Mouse (Mus musculus) midbrain, embryonic 10.5 days (tissue): ENCODE results near the gene Cdca7l. TPM values are rescaled to one million over a fixed set of nuclear protein-coding genes. Genes with fewer than 3 reads are reported as not detected.

Experiments used
- DNase-seq: peaks from one replicate; pipeline ENCODE4 v3.0.0-alpha.2; 2017; ENCODE audit warnings: low spot score
- H3K27ac ChIP-seq: fragments of 300-500 bp; sonication (generic); replicated peaks from 2 replicates; pipeline ENCODE4 v1.5.1; 2016; ENCODE audit warnings: mild to moderate bottlenecking
- H3K27me3 ChIP-seq: fragments of 300-500 bp; sonication (generic); 2 replicates; pipeline ENCODE4 v1.6.1; 2016; ENCODE audit warnings: low read depth, mild to moderate bottlenecking; ENCODE audit not compliant: poor library complexity, severe bottlenecking
- H3K36me3 ChIP-seq: fragments of 300-500 bp; sonication (generic); 2 replicates; pipeline ENCODE4 v1.6.1; 2016; ENCODE audit warnings: mild to moderate bottlenecking, moderate library complexity
- H3K4me1 ChIP-seq: fragments of 300-500 bp; sonication (generic); 2 replicates; pipeline ENCODE4 v1.6.1; 2016
- H3K4me3 ChIP-seq: fragments of 300-500 bp; sonication (generic); 2 replicates; pipeline ENCODE4 v1.5.1; 2016; ENCODE audit warnings: mild to moderate bottlenecking, moderate library complexity
- H3K9me3 ChIP-seq: fragments of 300-500 bp; sonication (generic); replicated peaks from 2 replicates; pipeline ENCODE4 v1.6.1; 2016; ENCODE audit warnings: mild to moderate bottlenecking
- WGBS: fragments of 180-500 bp; shearing (Covaris S2); methylation state at CpG from one replicate; pipeline ENCODE4 v1.1.7; 2016; 5-methylcytosine and 5-hydroxymethylcytosine counted together
- polyA plus RNA-seq: library from polyadenylated mRNA; unstranded; fragments of >200 nt; fragmentation: Nextera tagmentation; extraction: Ambion mirVana; gene quantifications from 2 replicates; pipeline ENCODE4 v1.2.1, GENCODE M21; 2016

Gene Cdca7l
- polyA plus RNA-seq, 1 experiment from 2014 or later: 55.8 TPM

DNA sequence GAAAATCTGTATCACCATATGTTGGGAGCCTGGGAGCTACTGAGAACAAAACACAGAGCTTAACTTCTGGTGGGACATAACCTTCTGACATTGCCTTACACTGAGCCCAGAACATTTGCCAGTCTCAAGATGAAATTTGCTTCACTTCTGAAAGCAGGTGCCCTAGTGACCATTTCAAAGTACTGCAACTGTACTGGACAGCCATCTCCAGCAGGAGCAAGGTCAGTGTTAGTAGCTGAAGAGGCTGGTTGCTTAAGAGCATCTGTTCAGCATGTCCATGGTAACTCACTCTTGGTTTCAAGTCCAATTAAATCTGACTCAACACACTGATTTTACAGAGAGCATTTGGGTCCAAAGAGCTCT lies 16.8 kb downstream of the Cdca7l start:
- H3K27me3 ChIP-seq: no peaks in the 10 kb centered on the region; the same call in 1 of the 2 replicates
- no peak overlapping the region for H3K4me3 ChIP-seq
- no peaks in the 10 kb centered on the region for H3K9me3 ChIP-seq
- H3K27ac ChIP-seq: no peak overlapping the region
- H3K36me3 ChIP-seq: no peaks in the 10 kb centered on the region
- no peak for DNase-seq
- no peaks in the 10 kb centered on the region for H3K4me1 ChIP-seq

DNA sequence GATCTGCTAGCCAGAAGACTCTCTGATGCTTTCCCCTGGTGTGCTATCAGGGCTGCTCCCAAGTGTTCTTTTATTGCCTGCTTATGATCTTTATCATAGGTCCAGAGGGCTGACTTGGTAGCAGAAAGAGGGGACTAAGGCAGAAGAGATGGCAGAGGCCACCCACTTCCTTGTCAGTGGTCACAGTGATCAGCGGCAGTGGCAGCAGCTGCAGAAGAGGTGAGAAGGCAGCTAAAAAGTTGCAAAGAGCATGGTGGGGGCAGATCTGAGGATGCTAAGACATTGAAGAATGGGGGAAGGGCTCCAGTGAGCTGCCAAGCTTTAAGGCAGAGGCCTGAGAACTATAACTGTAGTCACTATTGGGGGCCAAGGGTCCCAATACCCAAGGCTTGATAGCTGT lies 17.3 kb downstream of the Cdca7l start:
- no peak for DNase-seq
- Histone ChIP-seq H3K4me1 (no peaks in the 10 kb centered on the region), H3K4me3 (no peak overlapping the region), H3K27ac (no peak overlapping the region), H3K36me3 (no peaks in the 10 kb centered on the region), H3K27me3 (no peaks in the 10 kb centered on the region; the same call in 1 of the 2 replicates), H3K9me3 (no peaks in the 10 kb centered on the region)
- 68% methylated on average over 1 of the region's 1 CpGs for WGBS

DNA sequence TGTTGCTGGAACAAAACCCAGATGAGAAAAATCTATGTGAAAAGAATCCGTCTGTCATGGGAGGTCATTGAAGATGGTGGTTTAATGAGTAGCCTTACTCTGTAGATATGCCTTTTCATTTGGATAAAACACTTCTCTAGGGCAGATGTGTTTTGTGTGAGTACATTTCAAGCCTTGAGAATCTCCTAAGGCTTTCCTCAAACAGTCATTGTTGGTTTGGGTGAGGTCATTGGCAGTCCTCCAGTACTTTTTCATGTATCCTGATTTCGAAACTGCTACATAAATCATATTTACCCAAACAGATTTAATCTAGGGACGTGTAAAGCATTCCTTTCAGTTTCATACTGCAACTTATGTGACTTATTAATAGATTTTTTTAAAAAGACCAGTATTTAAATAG lies 24.3 kb downstream of the Cdca7l start:
- Histone ChIP-seq H3K9me3 (no peaks in the 10 kb centered on the region), H3K4me3 (no peak overlapping the region), H3K4me1 (no peaks in the 10 kb centered on the region), H3K36me3 (no peaks in the 10 kb centered on the region), H3K27me3 (no peaks in the 10 kb centered on the region), H3K27ac (no peak overlapping the region)
- no peak for DNase-seq
- WGBS: 90% methylated on average over 3 of the region's 3 CpGs

DNA sequence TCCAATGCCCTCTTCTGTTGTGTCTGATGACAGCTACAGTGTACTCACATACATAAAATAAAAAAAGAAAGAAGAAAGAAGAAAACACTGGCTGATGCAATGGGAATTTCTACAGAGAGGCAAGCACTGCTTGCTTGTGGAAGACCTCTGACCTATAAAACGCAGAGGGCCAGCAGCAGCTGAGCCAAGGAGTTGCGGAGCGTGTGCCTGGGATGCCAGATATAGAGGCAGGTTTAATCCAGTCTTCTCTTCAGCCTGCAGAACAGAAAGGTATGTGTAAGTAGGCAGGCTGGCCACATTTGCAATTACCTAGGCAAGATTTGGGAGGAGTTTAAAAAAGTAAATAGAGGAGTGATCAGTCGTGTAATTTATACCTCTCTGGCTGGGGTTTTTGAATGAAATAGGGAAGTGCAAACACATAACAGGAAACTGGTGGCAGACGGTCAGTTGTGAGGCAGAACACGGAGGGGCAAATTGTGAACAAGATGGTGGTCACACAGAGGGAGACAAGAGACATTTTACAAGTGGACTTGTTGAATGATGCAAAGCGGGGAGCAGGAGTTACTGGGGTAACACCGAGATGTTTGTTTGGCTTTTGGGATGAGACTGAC lies 27.4 kb downstream of the Cdca7l start:
- H3K4me3 ChIP-seq: no peak overlapping the region
- 0 out of 2 replicates have a peak, but pooled peaks cover 4% of the 10 kb centered on the region for H3K4me1 ChIP-seq
- H3K27ac ChIP-seq: no peak overlapping the region
- H3K36me3 ChIP-seq: no peaks in the 10 kb centered on the region
- H3K27me3 ChIP-seq: no peaks in the 10 kb centered on the region
- WGBS: 83% methylated on average over 8 of the region's 8 CpGs
- DNase-seq: no peak
- H3K9me3 ChIP-seq: no peaks in the 10 kb centered on the region

DNA sequence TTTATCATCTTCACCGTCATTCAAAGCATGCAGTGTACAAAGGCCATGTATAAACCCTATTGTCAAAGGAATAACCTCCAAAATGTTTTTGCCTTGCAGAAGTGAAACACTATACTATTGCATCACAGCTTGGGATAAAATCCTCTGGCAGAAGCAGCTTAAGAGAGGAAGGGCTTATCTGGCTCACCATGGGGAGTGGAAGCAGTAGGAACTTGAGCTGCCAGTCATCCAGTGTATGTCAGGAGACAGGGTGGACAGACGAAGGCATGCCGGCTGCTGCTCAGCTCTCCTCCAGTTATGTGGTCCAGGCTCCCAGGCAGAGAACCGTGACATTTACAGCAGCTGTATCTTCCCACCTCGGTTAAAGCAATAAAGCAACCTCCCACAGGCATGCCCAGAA lies 28.1 kb downstream of the Cdca7l start:
- 75% methylated on average over 5 of the region's 5 CpGs for WGBS
- no peaks in the 10 kb centered on the region for H3K9me3 ChIP-seq
- DNase-seq: no peak

DNA sequence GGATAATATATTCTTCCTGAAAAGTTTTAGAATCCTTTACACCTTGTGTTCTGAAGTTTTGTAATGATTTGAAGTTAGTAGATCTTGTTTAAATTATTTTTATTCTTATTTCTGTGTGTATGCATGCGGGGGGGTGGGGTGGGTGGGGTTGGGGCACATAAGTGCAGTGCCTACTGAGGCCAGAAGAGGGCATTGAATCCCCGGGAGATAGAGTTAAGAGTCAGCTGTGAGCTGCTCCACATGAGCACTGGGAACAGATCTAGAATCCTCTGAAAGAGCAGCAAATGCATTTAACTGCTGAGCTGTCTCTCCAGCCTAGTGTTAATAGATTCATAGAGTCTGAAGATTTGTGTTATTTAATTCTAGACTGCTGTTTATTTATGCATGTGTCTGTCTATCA lies 30.6 kb downstream of the Cdca7l start:
- Histone ChIP-seq H3K4me3 (no peak overlapping the region), H3K27me3 (no peaks in the 10 kb centered on the region), H3K36me3 (no peaks in the 10 kb centered on the region), H3K4me1 (0 out of 2 replicates have a peak, but pooled peaks cover 4% of the 10 kb centered on the region), H3K27ac (no peak overlapping the region), H3K9me3 (no peaks in the 10 kb centered on the region)
- no peak for DNase-seq
- 85% methylated on average over 2 of the region's 2 CpGs for WGBS

More for the DNA sequence above, 28.1 kb downstream of the Cdca7l start:
- no peaks in the 10 kb centered on the region for H3K27me3 ChIP-seq
- no peaks in the 10 kb centered on the region for H3K36me3 ChIP-seq
- H3K4me1 ChIP-seq: 0 out of 2 replicates have a peak, but pooled peaks cover 4% of the 10 kb centered on the region
- H3K4me3 ChIP-seq: no peak overlapping the region
- H3K27ac ChIP-seq: no peak overlapping the region

DNA sequence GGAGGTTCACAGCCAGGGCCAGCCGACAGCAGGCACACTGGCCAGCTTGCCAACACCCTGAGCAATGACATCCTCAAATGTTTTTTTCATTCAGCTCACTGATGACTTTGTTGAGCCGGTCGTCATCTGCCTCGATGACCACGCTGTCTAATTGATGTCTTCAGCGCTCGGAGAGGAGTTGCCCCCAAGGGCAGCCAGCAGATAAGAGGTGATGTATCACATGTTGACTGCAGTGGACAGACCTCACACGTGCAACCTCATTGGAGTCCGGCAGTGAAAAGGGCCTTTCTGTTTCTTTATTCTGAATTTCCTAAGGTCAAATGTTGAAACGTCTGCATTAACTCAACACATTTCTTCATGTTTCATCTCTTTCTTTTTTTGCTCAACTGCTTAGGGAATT lies 31.3 kb downstream of the Cdca7l start:
- Histone ChIP-seq H3K36me3 (no peaks in the 10 kb centered on the region), H3K27me3 (no peaks in the 10 kb centered on the region)
- 77% methylated on average over 10 of the region's 10 CpGs for WGBS

DNA sequence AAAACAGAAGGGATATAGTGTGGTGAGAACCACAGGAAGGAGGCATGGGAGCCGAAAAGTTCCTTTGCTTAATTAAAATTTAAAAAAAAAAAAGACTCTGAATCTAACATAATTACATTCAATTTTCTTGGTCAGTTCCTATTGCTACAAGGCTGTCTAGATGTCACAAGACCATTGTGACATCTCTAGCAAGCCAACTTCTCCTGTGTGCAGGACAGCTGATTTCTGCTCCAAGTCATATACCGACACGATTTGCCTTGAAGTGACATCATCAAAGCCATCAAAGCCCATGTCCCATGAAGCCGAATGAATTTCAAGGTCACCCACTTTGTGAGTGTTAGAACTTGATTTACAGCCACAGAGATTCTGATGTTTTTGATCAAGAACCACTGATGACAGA lies 33.3 kb downstream of the Cdca7l start:
- H3K27me3 ChIP-seq: peaks cover 11% of the 10 kb centered on the region
- 0 out of 2 replicates have a peak, but pooled peaks cover 4% of the 10 kb centered on the region for H3K4me1 ChIP-seq
- no peaks in the 10 kb centered on the region for H3K9me3 ChIP-seq
- no peak overlapping the region for H3K4me3 ChIP-seq
- DNase-seq: no peak
- no peak overlapping the region for H3K27ac ChIP-seq
- WGBS: 87% methylated on average over 4 of the region's 4 CpGs
- no peaks in the 10 kb centered on the region for H3K36me3 ChIP-seq

More for the DNA sequence above, 31.3 kb downstream of the Cdca7l start:
- no peak overlapping the region for H3K27ac ChIP-seq
- H3K4me3 ChIP-seq: no peak overlapping the region
- no peak for DNase-seq
- no peaks in the 10 kb centered on the region for H3K9me3 ChIP-seq
- 0 out of 2 replicates have a peak, but pooled peaks cover 4% of the 10 kb centered on the region for H3K4me1 ChIP-seq

DNA sequence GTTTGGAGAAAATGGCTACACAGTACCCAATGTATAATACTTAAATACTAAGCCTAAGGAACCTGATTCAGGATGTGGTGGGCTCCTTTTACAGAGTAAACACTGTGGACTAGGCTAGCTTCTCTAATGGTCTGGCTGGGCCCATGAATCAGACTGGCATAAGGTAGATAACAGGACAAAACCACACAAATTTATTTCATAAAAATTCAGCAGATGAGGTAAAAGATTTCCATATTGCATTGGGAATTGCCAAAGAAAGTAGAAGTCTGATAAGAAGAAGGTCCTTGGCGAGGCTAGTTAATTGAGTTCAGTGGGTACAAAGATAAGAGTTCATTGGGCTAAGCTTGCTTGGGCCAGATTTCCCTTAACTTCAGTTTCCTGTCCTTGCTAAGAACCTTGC lies 36.6 kb downstream of the Cdca7l start:
- DNase-seq: no peak
- 89% methylated on average over 1 of the region's 1 CpGs for WGBS
- H3K4me1 ChIP-seq: peaks cover 29% of the 10 kb centered on the region
- no peaks in the 10 kb centered on the region for H3K9me3 ChIP-seq
- H3K27me3 ChIP-seq: peaks cover 17% of the 10 kb centered on the region
- H3K27ac ChIP-seq: no peak overlapping the region
- no peaks in the 10 kb centered on the region for H3K36me3 ChIP-seq
- H3K4me3 ChIP-seq: no peak overlapping the region

DNA sequence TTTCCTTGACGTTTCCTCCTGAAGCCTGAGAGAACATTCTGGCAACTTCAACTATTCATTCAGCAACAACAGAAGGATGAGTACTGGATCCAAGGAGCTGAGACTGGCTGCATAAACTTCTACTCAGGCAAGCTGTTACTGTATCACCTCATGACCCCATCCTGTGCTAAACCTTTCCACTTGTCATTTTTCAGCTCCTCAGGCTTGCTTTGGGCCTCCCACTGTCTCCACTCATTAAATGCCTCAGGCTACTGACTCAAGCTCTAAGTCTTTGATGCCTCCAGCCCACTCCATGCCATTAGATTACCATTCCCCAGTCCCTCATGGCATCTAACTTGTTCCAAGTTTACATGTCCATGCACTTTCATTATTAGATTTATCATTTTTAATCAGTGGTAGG lies 38.6 kb downstream of the Cdca7l start:
- Histone ChIP-seq H3K27ac (no peak overlapping the region), H3K4me3 (peak overlapping the region; percentile 84; the same call in 1 of the 2 replicates), H3K9me3 (no peaks in the 10 kb centered on the region), H3K4me1 (peaks cover 32% of the 10 kb centered on the region), H3K27me3 (peaks cover 17% of the 10 kb centered on the region), H3K36me3 (no peaks in the 10 kb centered on the region)
- DNase-seq: no peak
- WGBS: 86% methylated on average over 1 of the region's 1 CpGs

DNA sequence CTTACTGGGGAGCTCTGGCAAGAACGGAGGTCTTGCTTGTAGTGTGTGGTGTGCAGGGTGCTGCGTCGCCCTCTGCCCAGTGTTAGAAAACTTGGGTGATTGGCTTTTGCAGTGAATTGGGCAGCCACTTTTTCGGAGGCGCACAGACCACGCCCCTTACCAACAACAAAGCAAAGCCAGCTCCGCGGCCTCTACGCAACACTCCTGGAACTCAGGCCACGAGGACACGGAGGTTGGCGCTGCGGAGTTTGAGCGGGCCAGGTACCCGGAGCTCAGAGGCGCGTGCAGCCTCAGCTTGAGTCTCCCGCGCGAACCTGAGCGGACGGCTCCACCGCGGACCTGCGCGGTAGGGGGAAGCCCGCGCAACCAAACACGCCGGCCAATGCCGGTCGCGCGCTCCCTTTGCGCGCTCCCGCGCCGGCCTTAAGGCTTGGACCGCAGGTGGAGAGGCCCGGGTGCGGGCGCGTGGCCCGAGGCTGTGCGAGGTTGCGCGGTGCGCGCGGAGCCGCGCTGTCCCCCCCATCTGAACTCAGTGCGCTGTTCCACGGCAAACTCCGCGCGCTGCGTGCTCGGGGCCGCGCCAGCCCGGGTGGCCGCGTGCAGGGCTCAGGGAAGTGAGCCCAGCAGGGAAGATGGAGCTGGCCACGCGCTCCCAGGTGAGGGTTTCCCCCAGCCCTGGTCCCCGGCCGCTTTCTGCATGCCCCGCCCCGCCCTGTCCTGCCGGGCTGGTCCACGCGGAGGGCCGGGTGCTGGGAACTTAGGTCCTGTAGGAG lies 39.4 kb downstream of the Cdca7l start:
- Histone ChIP-seq H3K36me3 (no peaks in the 10 kb centered on the region), H3K4me1 (peaks cover 32% of the 10 kb centered on the region), H3K9me3 (no peaks in the 10 kb centered on the region), H3K4me3 (peak overlapping the region; percentile 84), H3K27me3 (peaks cover 17% of the 10 kb centered on the region), H3K27ac (peak overlapping the region; percentile 99)
- DNase-seq: peak; percentile 81
- WGBS: under 1% methylated on average over 75 of the region's 75 CpGs

DNA sequence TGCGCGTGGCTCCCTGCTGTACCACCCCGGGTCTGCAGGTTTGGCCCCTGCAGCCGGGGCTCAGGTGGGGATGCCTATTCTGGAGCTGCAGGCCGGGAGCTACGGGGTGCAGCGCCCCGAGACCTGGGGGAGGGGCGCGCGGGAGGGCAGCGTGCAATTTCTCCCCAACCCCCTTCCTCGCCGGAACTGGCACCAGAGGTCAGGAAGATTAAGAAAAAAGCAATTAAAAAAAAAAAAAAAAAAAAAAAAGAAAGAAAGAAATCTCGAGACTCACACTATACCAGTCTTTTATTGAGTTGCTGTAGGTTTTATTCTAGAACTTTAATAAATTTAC lies 40.0 kb downstream of the Cdca7l start:
- WGBS: under 1% methylated on average over 15 of the region's 15 CpGs
- Histone ChIP-seq H3K4me1 (peaks cover 32% of the 10 kb centered on the region), H3K27ac (peak overlapping the region; percentile 99), H3K4me3 (peak overlapping the region; percentile 84), H3K27me3 (peaks cover 17% of the 10 kb centered on the region), H3K36me3 (no peaks in the 10 kb centered on the region), H3K9me3 (no peaks in the 10 kb centered on the region)
- DNase-seq: no peak

DNA sequence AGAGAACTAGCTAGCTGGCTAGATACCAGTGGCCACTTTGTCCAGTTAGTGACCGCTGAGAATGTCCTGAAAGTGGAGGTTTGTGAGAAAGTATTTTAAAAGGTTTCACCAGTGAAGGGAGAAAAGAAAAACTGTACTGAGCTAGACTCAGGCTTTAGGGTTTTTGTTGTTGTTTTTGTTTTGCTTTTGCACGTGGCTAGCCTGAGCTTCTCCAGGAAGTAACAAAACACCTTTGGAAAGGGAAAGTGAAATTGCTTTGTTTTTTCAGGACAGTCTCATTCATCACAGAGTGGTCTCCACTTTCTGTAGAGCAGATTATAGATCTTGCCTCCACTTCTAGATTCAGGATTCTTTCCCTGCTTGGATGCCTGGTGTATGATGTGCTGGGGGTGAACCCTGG lies 40.8 kb downstream of the Cdca7l start:
- H3K27me3 ChIP-seq: peaks cover 17% of the 10 kb centered on the region
- DNase-seq: no peak
- peak overlapping the region; percentile 84 for H3K4me3 ChIP-seq
- H3K27ac ChIP-seq: no peak overlapping the region
- H3K36me3 ChIP-seq: no peaks in the 10 kb centered on the region
- 36% methylated on average over 2 of the region's 2 CpGs for WGBS
- peaks cover 35% of the 10 kb centered on the region for H3K4me1 ChIP-seq
- H3K9me3 ChIP-seq: no peaks in the 10 kb centered on the region
